Mouse (Mus musculus): ENCODE data around the gene Spns2. TPM values are rescaled to one million over a fixed set of nuclear protein-coding genes. Genes with fewer than 3 reads are reported as not detected.
A peak's percentile ranks its signal among the peaks of the same experiment; 100 is the strongest.

Spns2 gene
- total and polyA plus RNA-seq, 2 experiments from 2014 or later, result 7.0 to 66.0 TPM

DNA sequence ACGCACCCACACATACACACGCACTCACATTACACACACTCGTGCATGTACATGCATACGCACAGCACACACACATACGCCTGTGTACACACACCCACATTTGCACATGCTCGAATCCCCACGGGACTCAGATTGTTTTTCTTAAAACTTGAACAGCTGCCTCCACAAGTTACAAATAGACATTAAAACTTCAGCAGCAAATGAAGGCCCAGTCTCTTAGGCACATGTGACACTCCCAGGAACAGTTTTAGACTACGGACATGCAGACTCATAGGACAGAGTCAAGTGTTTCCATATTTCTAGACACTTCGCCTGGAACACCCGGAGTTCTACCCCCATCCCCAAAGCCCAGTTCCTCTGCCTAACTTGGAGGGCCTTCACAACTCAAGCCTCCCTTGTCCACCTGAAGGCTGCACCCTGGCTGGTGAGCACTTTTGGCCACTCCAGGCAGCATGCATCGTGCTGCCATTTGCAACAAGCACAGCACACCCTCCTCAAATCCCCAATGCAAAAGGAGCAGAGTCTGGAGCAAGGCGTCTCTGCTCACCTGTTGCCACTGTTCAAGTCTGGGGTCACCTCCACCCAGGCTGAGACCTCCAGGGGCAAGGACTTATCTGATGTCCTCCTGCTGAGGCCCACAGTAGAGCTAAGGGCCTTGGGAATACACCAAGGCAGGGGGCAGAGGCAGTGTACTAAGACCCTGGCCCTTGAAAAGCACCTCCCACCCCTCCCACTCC is 79.9 kb downstream of the Spns2 start:
- H3K9ac ChIP-seq (replicated peaks; ENCODE audit: low read length), result no peak overlapping the region
- peaks cover 6% of the 10 kb centered on the region; the same call in 1 of the 2 replicates for H3K4me1 ChIP-seq (ENCODE audit: insufficient read depth, low read length)
- H3K36me3 ChIP-seq (ENCODE audit: insufficient read depth, low read length), result no peaks in the 10 kb centered on the region
- peak overlapping the region; percentile 91; the same call in 1 of the 2 replicates for H3K4me2 ChIP-seq (ENCODE audit: low read depth, low read length)
- 80% methylated on average over 12 of the region's 12 CpGs for WGBS
- DNase-seq (ENCODE audit: low spot score) (no peak), ATAC-seq (no peak)
- H3K27me3 ChIP-seq (ENCODE audit: insufficient read depth, low read length), result peaks cover 6% of the 10 kb centered on the region; the same call in 1 of the 2 replicates
- H3K4me3 ChIP-seq (ENCODE audit: low read length), result no peak overlapping the region
- no peaks in the 10 kb centered on the region for H3K9me3 ChIP-seq (ENCODE audit: low read length)
- TF ChIP-seq CTCF (IDR thresholded peaks at IDR 0.05; ENCODE audit: low read depth), result no peak
- no peak overlapping the region for H3K27ac ChIP-seq

GRCm38 (mm10) chr11:72408451-72409170 is 81.1 kb downstream of the Spns2 start:
- Histone ChIP-seq H3K27me3 (ENCODE audit: insufficient read depth, low read length) (no peaks in the 10 kb centered on the region), H3K4me1 (ENCODE audit: insufficient read depth, low read length) (peaks cover 6% of the 10 kb centered on the region; the same call in 1 of the 2 replicates), H3K4me2 (ENCODE audit: low read depth, low read length) (no peak overlapping the region), H3K9ac (replicated peaks; ENCODE audit: low read length) (no peak overlapping the region), H3K27ac (no peak overlapping the region), H3K9me3 (ENCODE audit: low read length) (no peaks in the 10 kb centered on the region), H3K4me3 (ENCODE audit: low read length) (no peak overlapping the region), H3K36me3 (ENCODE audit: insufficient read depth, low read length) (no peaks in the 10 kb centered on the region)
- ATAC-seq, result no peak
- 68% methylated on average over 9 of the region's 9 CpGs for WGBS
- DNase-seq (ENCODE audit: low spot score), result no peak
- TF ChIP-seq CTCF (IDR thresholded peaks at IDR 0.05; ENCODE audit: low read depth), result no peak

- H3K4me3 ChIP-seq (ENCODE audit: low read length), result no peak overlapping the region
- H3K27me3 ChIP-seq (ENCODE audit: insufficient read depth, low read length), result no peaks in the 10 kb centered on the region
- H3K27ac ChIP-seq, result no peak overlapping the region
- no peak for DNase-seq (ENCODE audit: low spot score)
- no peak for TF ChIP-seq CTCF (IDR thresholded peaks at IDR 0.05; ENCODE audit: low read depth)
- H3K9ac ChIP-seq (replicated peaks; ENCODE audit: low read length), result no peak overlapping the region
- H3K9me3 ChIP-seq (ENCODE audit: low read length), result no peaks in the 10 kb centered on the region
- H3K4me2 ChIP-seq (ENCODE audit: low read depth, low read length), result no peak overlapping the region
- ATAC-seq, result no peak
- 20% methylated on average over 7 of the region's 7 CpGs for WGBS
- no peaks in the 10 kb centered on the region for H3K36me3 ChIP-seq (ENCODE audit: insufficient read depth, low read length)
- H3K4me1 ChIP-seq (ENCODE audit: insufficient read depth, low read length), result peaks cover 6% of the 10 kb centered on the region; the same call in 1 of the 2 replicates
These were observed 82.1 kb downstream of the Spns2 start for GRCm38 (mm10) chr11:72407574-72407973.

GRCm38 (mm10) chr11:72407081-72407480 is 82.6 kb downstream of the Spns2 start:
- H3K27ac ChIP-seq, result no peak overlapping the region
- no peaks in the 10 kb centered on the region for H3K27me3 ChIP-seq (ENCODE audit: insufficient read depth, low read length)
- H3K9ac ChIP-seq (replicated peaks; ENCODE audit: low read length), result no peak overlapping the region
- no peak for ATAC-seq
- peaks cover 6% of the 10 kb centered on the region; the same call in 1 of the 2 replicates for H3K4me1 ChIP-seq (ENCODE audit: insufficient read depth, low read length)
- TF ChIP-seq CTCF (IDR thresholded peaks at IDR 0.05; ENCODE audit: low read depth), result no peak
- DNase-seq (ENCODE audit: low spot score), result no peak
- no peak overlapping the region for H3K4me2 ChIP-seq (ENCODE audit: low read depth, low read length)
- WGBS, result 28% methylated on average over 3 of the region's 3 CpGs
- no peak overlapping the region for H3K4me3 ChIP-seq (ENCODE audit: low read length)
- H3K36me3 ChIP-seq (ENCODE audit: insufficient read depth, low read length), result no peaks in the 10 kb centered on the region
- no peaks in the 10 kb centered on the region for H3K9me3 ChIP-seq (ENCODE audit: low read length)

- H3K36me3 ChIP-seq (ENCODE audit: insufficient read depth, low read length), result no peaks in the 10 kb centered on the region
- ATAC-seq (no peak), DNase-seq (ENCODE audit: low spot score) (no peak)
- 62% methylated on average over 8 of the region's 8 CpGs for WGBS
- no peaks in the 10 kb centered on the region for H3K9me3 ChIP-seq (ENCODE audit: low read length)
- no peak for TF ChIP-seq CTCF (IDR thresholded peaks at IDR 0.05; ENCODE audit: low read depth)
- H3K9ac ChIP-seq (replicated peaks; ENCODE audit: low read length), result no peak overlapping the region
- H3K4me1 ChIP-seq (ENCODE audit: insufficient read depth, low read length), result 0 out of 2 replicates have a peak, but pooled peaks cover 2% of the 10 kb centered on the region
- H3K27ac ChIP-seq, result no peak overlapping the region
- H3K27me3 ChIP-seq (ENCODE audit: insufficient read depth, low read length), result no peaks in the 10 kb centered on the region
- no peak overlapping the region for H3K4me2 ChIP-seq (ENCODE audit: low read depth, low read length)
- H3K4me3 ChIP-seq (ENCODE audit: low read length), result no peak overlapping the region
These were observed 83.5 kb downstream of the Spns2 start for GRCm38 (mm10) chr11:72406079-72406675.

- DNase-seq (ENCODE audit: low spot score), result no peak
- H3K27ac ChIP-seq, result no peak overlapping the region
- no peaks in the 10 kb centered on the region for H3K9me3 ChIP-seq (ENCODE audit: low read length)
- no peak overlapping the region for H3K4me3 ChIP-seq (ENCODE audit: low read length)
- no peaks in the 10 kb centered on the region for H3K27me3 ChIP-seq (ENCODE audit: insufficient read depth, low read length)
- 0 out of 2 replicates have a peak, but pooled peaks cover 2% of the 10 kb centered on the region for H3K4me1 ChIP-seq (ENCODE audit: insufficient read depth, low read length)
- ATAC-seq, result no peak
- H3K4me2 ChIP-seq (ENCODE audit: low read depth, low read length), result no peak overlapping the region
- no peaks in the 10 kb centered on the region for H3K36me3 ChIP-seq (ENCODE audit: insufficient read depth, low read length)
- WGBS, result 59% methylated on average over 4 of the region's 4 CpGs
- H3K9ac ChIP-seq (replicated peaks; ENCODE audit: low read length), result no peak overlapping the region
- TF ChIP-seq CTCF (IDR thresholded peaks at IDR 0.05; ENCODE audit: low read depth), result no peak
These were observed 84.2 kb downstream of the Spns2 start for GRCm38 (mm10) chr11:72405532-72405931.
